Mouse (Mus musculus) lung, adult 2 months (tissue): ENCODE measurements around the gene Mtcp1.

Experiments used
- CTCF ChIP-seq: fragments of 200-500 bp; IDR thresholded peaks from 2 replicates; pipeline ENCODE4 v1.5.1; 2011; ENCODE audit warnings: mild to moderate bottlenecking, low read length, control low read depth; ENCODE audit not compliant: insufficient read depth
- POLR2A ChIP-seq: fragments of 200-500 bp; IDR thresholded peaks from 2 replicates; pipeline ENCODE4 v1.6.1; 2011; ENCODE audit warnings: low read depth, mild to moderate bottlenecking, control low read depth, low read length, borderline replicate concordance; ENCODE audit errors: extremely low read depth

- TF ChIP-seq POLR2A (no peak), CTCF (no peak)
Measured at GRCm38 (mm10) chrX:75381699-75382098, 34.7 kb downstream of the Mtcp1 start.
